Mouse (Mus musculus) mouse trophoblast stem cell (cell line): ENCODE data around the gene Car10.
"Not testable (repeated sequence)": the region's sequence is repeated elsewhere in the genome, so short reads cannot be mapped to it uniquely, and the experiment has no call there.

Source experiments
- in situ Hi-C, 2 experiments: fragments of 300-500 bp; cut with MseI, MboI; formaldehyde crosslinking; loops; 2 replicates in 1 of 2; 3 replicates in 1 of 2; pipeline ENCODE4 v1.15.1; 2025

Car10 gene

DNA sequence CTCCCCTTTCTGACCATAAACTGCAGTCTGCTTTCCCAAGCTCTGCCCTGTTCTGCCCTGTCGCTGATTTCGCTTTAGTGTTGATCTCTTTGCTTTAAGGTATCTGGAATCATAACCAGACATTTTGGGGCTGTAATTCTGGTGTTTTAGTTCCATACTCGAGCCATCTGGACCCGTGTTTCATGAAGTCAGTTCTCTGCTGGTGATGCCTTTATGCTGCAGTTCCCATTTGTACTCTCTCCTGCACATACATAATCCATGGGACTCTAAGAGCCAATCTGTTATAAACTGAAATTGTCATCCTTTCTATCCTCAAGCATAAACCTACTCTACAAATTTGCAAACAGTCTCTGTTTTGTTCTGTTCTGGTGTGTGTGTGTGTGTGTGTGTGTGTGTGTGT lies 293.3 kb downstream of the Car10 start:
- in situ Hi-C loops: no loop called here

DNA sequence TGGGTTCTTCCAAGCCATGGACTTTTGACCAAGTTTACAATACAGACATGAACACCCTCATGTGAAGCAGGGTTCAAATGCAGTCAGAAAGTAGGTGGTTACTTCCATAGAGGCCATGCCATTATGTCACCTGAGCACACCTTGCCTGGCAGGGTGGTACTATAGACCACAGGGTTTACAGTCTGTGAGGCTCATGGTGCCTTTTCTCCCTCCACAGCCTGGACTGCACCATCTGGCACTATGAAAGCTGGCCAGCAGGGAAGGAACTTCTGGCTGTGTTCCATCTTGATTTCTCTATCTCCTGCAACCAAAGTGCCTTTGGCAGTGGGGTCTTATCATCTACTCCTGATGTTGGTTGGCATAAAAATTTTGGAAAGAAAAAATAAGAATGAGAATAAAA lies 295.5 kb downstream of the Car10 start:
- in situ Hi-C loops: not testable (repeated sequence)

DNA sequence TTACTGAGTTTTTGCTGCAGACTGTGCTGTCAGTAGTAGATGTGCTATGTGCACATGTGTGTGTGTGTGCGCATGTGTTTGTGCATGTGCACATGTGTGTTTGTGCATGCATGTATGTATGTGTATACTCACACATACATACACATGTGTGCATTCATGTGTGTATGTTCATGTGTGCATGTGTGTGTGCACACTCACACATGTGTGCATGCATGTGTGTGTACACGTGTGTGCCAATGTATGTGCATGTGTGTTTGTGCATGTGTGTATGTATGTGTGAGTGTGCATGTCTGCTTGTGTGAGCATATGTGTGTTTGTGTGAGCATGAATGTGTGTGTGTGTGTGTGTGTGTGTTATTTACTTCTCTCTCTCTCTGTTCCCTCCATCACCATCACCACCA lies 298.5 kb downstream of the Car10 start:
- in situ Hi-C loops: no loop called here

DNA sequence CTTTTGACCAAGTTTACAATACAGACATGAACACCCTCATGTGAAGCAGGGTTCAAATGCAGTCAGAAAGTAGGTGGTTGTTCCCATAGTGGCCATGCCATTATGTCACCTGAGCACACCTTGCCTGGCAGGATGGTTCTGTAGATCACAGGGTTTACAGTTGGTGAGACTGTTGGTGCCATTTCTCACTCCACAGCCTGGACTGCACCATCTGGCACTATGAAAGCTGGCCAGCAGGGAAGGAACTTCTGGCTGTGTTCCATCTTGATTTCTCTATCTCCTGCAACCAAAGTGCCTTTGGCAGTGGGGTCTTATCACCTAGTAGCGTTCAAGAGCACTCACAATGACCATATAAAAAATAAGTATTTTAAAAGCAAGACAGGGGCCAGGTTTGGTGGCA lies 303.3 kb downstream of the Car10 start:
- in situ Hi-C loops: not testable (repeated sequence)

DNA sequence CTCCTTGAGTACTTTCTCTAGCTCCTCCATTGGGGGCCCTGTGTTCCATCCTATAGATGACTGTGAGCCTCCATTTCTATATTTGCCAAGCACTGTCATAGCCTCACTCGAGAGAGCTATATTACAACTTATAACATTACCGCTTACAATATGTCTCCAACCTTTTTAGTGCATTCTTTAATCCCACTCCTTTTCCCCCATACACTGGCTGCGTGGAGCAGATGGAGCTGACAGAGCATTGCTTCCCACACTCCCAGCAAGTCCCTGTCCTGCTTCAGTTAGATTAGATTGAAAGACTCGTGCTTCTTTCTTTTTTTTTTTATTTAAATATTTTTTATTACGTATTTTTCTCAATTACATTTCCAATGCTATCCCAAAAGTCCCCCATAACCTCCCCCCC lies 310.2 kb downstream of the Car10 start:
- in situ Hi-C loops: no loop called here

DNA sequence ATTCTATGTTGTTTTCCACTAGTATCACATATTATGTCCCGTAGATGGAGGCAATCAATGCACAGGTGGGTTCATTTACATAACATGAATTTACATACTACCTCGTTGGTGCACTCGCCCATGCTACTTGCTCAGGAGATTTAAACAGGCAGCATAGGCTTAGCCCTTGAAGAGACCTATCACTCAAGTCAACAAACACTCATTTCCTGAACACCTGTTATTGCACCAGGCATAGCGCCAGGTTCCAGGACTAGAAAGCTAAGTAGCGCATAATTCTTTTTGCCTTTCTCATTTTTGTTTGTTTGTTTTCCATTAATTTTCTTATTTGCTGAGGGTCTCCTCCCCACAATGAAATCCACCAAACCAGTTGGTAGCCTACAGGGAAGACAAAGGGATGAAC lies 333.7 kb downstream of the Car10 start:
- in situ Hi-C loops: no loop called here

DNA sequence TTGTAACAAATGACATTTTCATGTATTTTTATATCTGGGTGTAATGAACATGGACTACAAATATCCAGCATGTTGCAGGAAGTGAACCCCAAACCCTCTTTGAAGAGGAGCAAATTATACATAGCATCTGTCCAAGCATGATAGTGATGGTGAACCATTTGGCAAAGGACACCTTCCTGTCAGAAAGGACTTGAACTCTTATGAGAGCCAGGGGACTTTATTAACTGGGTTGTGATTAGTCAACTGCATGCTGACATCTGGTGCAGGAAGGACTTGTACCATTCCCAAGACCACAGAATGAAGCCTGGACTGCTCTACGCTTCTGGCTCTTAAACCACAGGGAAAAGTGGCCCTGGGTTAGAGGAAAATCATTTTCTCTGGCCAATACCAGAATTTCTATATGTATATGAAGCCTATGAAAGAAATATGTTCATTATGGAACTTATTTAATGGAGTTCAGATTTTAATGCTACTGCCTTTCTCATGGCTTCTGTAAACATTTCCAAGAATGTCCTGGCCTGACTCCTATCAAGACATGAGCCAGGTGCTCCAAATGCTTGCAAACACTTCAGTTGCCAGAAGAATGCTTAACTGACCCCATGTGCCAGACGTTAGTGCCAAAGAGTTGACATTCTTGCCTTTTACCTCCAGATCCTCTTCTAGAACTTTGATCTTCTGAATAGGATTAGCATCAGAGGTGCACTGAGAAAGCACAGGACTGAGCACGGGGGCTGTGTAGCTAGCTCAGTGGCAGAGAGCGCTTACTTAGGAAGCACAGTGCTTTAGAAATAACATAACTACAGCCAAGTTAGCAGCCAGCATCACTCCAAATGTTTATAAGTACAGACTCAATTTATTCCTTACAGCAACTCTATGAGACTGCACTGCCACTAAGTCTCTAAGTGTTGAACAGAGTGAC lies 337.4 kb downstream of the Car10 start:
- in situ Hi-C loops: no loop called here

DNA sequence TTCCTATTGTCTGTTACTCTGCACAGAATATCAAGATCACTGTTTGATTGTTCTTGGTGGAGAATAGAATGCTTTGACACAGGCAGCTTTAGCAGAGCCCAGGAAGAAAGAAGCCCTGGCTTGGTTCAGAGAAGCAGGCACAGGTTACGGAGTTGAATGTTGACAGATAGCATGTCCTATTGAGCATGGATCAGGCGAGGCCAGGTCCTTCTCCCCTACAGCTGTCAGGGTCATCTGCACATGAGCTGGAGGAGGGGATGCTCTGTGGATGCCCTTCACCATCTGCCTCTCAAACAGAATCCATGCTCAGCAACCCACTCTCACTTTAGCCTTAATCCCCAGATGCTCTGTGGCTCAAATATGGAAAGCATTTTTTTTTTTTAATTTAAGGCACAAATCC lies 339.1 kb downstream of the Car10 start:
- in situ Hi-C loops: no loop called here

DNA sequence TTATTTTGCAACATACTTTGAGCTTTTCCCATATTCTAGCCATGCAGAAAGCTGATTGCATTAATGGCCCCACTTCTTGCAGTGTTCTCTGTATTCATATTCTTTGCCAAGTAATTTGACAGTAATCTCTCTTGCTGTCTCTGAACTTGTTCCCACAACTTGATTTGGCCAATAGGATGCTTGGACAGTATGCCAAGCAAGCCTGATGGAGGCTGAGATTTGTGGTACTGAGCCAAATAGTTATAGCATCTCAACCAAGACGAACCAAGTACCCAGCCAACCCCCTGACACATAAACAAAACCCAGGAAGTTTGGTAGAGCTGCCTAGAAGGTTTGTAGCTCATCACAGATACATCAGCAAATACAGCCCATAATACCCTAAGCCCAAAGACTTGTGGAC lies 342.6 kb downstream of the Car10 start:
- in situ Hi-C loops: no loop called here

DNA sequence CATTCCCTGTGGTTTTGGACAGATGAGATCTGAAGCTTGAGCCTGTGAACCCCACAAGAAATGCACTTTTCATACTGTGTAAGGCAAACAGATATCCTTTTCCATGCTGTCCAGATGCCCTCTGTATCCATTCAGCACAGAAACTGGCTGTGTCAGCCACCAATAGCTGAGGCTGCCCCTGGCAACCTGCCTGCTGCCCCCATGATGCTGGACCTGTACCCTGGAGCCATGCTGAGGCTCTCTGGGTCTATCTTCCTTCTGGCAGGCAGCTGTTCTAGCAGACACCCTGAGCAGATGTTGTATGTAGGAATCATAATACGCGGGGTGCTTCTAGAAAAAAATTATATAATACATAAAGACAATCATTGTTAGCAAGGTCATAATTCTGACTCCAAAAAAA lies 345.9 kb downstream of the Car10 start:
- in situ Hi-C loops: no loop called here

DNA sequence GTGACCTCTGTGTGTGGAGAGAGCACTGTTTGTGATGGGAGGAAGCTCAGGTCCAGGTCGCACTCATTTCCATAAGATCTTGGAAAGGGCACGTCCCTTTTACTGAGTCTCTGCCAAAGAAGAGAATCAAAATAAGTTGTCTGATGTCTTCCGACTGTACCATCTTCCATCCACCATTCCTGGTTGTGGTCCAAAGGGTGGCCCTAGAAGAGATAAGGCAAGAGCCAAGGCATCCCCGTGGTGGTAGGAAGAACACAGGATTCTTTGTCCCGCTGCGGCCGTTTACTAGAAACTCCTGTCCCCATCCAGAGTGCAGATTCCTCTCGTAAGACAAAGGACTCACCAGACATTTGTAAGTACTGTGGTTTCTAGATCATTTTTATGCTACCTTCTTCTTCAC lies 346.9 kb downstream of the Car10 start:
- in situ Hi-C loops: no loop called here

DNA sequence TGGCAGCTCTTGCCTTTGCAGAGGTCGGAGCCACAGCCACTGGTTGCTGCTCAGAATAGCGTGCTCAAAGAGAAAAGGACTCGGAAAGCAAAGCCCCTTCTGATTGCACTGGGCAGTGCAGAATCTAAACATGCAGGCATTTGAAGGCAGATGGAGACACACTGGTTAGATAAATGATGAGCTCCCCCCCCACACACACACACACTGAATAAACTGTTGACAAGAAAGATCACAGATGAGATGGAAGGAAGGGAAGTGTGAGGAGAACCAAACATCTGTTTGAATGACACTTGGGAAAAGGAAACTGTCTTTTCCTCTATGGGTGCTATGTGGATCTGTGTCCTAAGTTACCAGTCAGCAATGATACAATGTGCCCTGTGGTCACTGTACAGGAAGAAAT lies 349.7 kb downstream of the Car10 start:
- in situ Hi-C loops: no loop called here

DNA sequence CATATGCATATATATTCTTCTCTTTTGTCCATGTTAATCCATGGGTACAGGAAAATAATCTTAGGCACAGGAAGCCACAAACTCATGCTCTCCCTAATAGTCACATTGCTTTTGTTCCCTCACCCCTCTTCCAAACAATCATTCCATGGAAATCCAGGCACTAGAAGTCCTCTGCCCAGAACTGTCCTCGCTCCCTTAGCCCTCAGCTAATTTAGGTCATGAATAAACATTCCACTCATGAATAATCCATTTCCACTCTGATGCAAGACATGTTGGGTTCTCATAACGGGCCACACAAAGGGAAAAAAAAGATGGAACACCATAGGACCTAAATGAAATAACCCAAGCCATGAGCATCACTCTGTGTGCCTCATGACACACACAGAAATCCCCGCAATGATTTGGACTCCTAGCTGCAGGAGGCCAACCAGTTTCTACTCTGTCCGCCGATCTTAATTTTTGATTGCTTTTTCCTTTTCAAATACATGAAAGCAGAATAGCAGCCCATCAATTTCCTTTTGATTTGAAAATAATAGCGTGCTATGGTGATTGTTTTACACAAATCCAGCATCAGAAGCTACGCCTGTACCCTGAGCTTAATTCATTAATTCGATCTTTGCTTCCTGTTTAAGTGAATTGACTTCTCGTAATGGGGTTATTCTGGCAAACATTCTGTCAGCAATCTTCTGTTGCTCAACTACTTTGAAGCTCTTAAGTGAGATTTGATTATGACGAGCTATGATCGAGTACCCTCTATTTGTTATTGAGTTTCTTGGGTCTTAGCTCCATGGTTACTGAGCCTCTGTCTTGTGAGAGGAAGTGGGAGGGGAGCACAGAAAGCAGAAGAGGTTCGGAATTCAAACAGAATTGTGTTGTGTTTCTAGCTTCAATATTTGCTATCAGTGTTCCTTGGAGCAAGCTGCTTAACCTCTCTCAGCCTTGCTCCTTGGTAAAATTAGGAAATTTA lies 350.7 kb downstream of the Car10 start:
- in situ Hi-C loops: no loop called here

DNA sequence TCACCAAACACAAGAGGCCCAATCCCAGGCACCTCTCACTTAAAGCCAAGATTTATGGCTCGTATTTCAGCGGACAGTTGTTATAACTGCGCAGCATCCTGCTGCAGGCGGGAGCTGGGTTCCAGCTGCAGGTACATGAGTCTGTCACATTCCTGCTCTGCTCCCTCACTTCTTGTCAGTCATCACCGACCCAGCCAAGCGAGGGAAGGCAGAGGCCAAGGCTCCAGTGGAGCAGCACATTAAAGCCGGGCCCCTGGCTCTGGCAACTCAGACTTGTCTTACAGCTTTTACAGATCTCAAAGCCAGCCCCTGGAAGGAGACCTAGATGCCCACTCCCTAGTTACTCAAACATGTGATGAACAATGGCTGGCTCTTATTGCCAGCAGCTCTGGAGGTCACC lies 352.7 kb downstream of the Car10 start:
- in situ Hi-C loops: no loop called here

DNA sequence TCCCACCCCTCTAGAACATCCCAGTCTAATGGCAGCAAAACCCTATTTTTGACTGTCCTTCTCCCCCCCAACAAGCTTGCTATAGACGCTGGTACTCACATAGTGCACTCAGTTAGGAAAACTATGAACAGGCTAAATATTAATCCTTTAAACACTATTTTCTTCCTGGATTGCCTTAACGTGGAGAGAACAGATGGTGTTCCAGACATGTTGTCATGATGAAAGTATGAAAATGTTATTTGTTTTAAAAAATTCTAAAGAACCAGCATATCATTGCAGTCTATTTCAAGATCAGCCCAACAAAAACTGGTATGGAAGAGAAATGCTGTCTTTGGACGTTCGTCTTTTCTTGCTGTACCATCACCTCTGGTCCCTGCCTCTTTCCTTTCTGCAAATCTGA lies 368.4 kb downstream of the Car10 start:
- in situ Hi-C loops: no loop called here

DNA sequence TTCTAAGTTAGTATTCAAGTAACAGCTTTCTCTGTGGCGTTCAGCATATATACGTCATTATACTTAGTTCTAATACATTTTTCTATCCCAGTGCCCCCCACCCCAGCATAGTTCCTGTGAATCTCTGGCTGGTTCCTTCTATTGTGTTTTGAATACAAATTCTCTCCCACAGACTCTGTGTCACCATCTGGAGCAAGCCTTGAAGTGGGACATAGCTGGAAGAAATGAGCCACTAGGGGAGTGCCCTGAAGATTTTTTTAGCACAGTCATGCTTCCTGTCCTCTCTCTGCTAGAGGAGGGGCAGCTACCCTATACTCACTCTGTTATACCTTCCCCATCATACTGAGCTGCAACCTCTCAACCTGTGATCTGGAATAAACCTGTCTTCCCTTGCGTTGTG lies 369.9 kb downstream of the Car10 start:
- in situ Hi-C loops: no loop called here

DNA sequence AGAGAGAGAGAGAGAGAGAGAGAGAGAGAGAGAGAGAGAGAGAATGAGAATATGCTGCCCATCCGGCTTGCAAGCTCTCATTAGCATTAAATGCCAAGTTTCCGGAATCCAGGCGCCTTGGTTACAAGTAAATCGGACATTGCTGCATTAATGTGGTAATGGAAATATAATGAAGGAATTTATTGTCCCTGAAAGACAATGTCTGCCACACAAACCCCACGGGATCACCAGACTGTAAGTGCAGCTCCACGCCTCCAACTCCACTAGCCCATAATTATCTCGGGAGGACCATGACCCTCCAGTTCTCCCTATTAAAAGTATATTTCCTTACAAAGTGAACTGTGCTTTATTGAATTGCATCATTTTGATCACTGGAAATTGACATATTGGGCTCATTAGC lies 372.9 kb downstream of the Car10 start:
- in situ Hi-C loops: loop anchor here (10.0 kb wide), 2 partner anchors 326 to 336 kb away; no protein-coding TSS in a partner anchor

DNA sequence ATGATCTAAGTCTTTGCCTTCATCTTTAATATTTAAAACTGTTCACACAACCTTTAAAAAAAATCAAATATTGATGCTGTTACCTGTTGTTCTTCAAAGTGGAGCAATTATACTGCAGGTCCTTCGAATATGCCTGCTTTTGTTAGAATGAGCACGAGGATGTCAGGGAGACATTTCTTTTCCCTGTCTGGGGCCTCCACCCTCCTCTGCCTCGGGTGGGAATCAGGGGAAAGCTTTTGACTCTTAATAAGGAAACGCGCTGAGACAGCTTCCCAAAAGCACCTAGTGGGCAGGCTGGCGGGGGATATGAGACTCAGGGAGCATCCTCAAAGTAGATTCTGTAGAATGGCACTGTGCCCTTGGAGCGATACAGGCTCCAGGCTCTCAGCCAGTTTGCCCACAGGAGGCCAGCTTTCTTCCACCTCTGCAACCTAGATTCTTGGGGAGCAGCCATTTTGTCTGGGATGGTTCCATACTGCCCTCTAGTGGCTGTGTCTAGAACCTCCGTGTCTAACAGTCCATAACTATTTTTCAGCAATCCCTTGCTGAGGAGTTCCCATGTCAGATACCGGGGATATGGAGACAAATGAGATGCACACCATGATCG lies 373.8 kb downstream of the Car10 start:
- in situ Hi-C loops: loop anchor here (10.0 kb wide), 2 partner anchors 327 to 337 kb away; no protein-coding TSS in a partner anchor

DNA sequence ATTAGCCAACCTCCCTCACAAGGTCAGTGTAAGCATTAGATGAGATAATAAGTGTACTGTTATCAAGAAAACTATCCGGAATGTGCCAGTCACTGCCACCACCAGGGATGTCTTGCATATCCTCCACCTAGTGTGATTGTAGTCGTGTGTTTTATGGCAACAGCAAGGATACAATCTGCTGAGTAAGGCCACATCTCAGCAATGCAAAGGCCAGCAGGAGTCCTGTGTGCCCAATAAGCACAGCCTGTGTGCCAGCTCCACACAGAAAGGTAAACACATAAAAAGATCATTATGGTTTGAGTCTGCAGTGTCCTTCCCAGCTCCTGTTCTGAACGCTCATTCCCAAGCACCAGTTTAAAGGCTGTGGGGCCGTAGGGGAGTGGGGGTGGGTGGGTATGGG lies 386.8 kb downstream of the Car10 start:
- in situ Hi-C loops: no loop called here

DNA sequence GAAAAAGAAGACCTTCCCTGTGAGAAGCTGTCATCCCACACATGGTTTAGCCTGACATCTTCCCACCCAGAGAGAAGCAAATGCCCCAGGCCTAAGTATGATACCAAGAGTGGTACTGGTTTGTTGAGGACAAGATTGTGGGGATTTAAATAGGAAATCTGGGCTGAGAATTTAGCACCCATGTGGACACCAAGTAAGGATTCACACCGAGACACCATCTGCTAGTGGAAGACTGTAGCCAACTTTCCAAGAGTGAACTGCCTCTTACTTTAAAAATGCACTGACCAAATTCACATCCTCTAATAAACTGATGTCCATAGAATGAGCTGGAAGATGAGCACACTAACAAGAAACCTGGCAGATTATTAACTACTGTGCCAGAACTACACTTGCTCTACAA lies 389.2 kb downstream of the Car10 start:
- in situ Hi-C loops: no loop called here

DNA sequence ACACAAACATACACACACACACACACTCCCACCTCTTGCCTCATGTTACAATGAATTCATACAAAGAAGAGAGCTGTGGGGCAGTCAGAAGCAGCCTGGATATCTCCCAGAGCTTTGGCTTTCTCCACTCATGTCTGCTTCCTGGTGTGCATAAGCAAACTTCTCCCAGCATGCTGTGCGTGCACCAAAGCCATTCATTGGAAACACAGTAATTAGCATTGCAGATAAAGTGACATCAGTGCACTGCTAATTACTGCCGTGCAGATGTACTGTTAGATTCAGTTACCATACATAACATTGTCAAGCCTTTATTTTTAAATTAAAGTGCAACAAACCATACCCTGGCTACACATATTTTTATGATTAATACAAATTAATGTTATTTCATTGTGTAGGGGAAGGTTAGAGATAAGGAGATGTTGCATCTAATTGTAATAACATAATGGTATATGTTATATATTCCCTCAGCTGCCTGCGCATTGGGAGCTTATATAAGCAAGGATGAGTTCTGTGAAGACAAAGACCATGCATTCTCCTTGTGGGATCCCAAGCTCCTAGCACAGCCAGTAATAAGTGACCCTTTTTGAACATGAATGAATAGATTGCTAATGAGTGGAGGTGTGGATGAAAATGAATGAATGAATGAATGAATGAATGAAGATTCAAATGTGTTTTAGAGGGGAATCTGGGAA lies 390.2 kb downstream of the Car10 start:
- in situ Hi-C loops: no loop called here
